Mouse (Mus musculus) G1E-ER4 (cell line): ENCODE measurements around the gene Fgfr2. TPM values are rescaled to one million over a fixed set of nuclear protein-coding genes. Genes with fewer than 3 reads are reported as not detected.

Source experiments
- GATA1 ChIP-seq: IDR thresholded peaks from one replicate; pipeline ENCODE4 v1.8.0; 2012; ENCODE audit warnings: low read length, inconsistent platforms
- polyA plus RNA-seq: library from polyadenylated mRNA; stranded (reverse); fragments of >175 nt; gene quantifications from 2 replicates; pipeline ENCODE4 v1.2.3, GENCODE M21; 2012

Fgfr2 gene
- polyA plus RNA-seq, 1 experiment, result not detected

- TF ChIP-seq GATA1, result no peak
Measured at GRCm38 (mm10) chr7:132373594-132374378, 749.4 kb downstream of the Fgfr2 start.

- TF ChIP-seq GATA1, result no peak
Measured at GRCm38 (mm10) chr7:132372752-132373513, 750.2 kb downstream of the Fgfr2 start.

- TF ChIP-seq GATA1, result no peak
Measured at GRCm38 (mm10) chr7:132371832-132372231, 751.3 kb downstream of the Fgfr2 start.

- TF ChIP-seq GATA1, result no peak
Measured at GRCm38 (mm10) chr7:132369784-132370183, 753.4 kb downstream of the Fgfr2 start.

- TF ChIP-seq GATA1, result no peak
Measured at GRCm38 (mm10) chr7:132368859-132369258, 754.3 kb downstream of the Fgfr2 start.

- TF ChIP-seq GATA1, result no peak
Measured at GRCm38 (mm10) chr7:132367344-132367743, 755.8 kb downstream of the Fgfr2 start.

GRCm38 (mm10) chr7:132365703-132366384, 757.3 kb downstream of the Fgfr2 start:
- TF ChIP-seq GATA1, result peak; percentile 5

GRCm38 (mm10) chr7:132365111-132365510, 758.0 kb downstream of the Fgfr2 start:
- TF ChIP-seq GATA1, result no peak

- TF ChIP-seq GATA1, result no peak
Measured at GRCm38 (mm10) chr7:132364506-132364905, 758.6 kb downstream of the Fgfr2 start.

GRCm38 (mm10) chr7:132360336-132360735, 762.8 kb downstream of the Fgfr2 start:
- no peak for TF ChIP-seq GATA1

GRCm38 (mm10) chr7:132358709-132359108, 764.4 kb downstream of the Fgfr2 start:
- no peak for TF ChIP-seq GATA1

GRCm38 (mm10) chr7:132358250-132358649, 764.9 kb downstream of the Fgfr2 start:
- no peak for TF ChIP-seq GATA1

GRCm38 (mm10) chr7:132357841-132358237, 765.3 kb downstream of the Fgfr2 start:
- no peak for TF ChIP-seq GATA1

- no peak for TF ChIP-seq GATA1
Measured at GRCm38 (mm10) chr7:132356881-132357840, 766.0 kb downstream of the Fgfr2 start.

GRCm38 (mm10) chr7:132356185-132356584, 767.0 kb downstream of the Fgfr2 start:
- TF ChIP-seq GATA1, result no peak
